Mouse (Mus musculus): ENCODE measurements around the gene Rnf4. TPM values are rescaled to one million over a fixed set of nuclear protein-coding genes. Genes with fewer than 3 reads are reported as not detected.

The Rnf4 gene
- polyA plus RNA-seq, 1 experiment from 2014 or later = 213 TPM

- Histone ChIP-seq H3K4me2 (replicated peaks; ENCODE audit: low read depth, low read length) (no peak overlapping the region), H3K4me3 (ENCODE audit: low read length) (no peak overlapping the region), H3K27ac (ENCODE audit: low read depth, low read length) (no peak overlapping the region), H3K36me3 (ENCODE audit: control insufficient read depth, insufficient read depth, low read length) (no peaks in the 10 kb centered on the region), H3K27me3 (ENCODE audit: control insufficient read depth, insufficient read depth, low read length) (no peaks in the 10 kb centered on the region), H3K9ac (ENCODE audit: low read depth, low read length) (no peak overlapping the region), H3K9me3 (ENCODE audit: control insufficient read depth, low read length) (no peaks in the 10 kb centered on the region), H3K4me1 (ENCODE audit: control insufficient read depth, insufficient read depth, low read length) (no peaks in the 10 kb centered on the region)
- ATAC-seq (ENCODE audit: low FRiP score, low TSS enrichment) = no peak
- 94% methylated on average over 2 of the region's 2 CpGs for WGBS
Observed at GRCm38 (mm10) chr5:34295141-34295540, 40.9 kb upstream of the Rnf4 start.

GRCm38 (mm10) chr5:34298061-34298460, 38.0 kb upstream of the Rnf4 start:
- Histone ChIP-seq H3K4me2 (replicated peaks; ENCODE audit: low read depth, low read length) (no peak overlapping the region), H3K4me1 (ENCODE audit: control insufficient read depth, insufficient read depth, low read length) (no peaks in the 10 kb centered on the region), H3K36me3 (ENCODE audit: control insufficient read depth, insufficient read depth, low read length) (no peaks in the 10 kb centered on the region), H3K9me3 (ENCODE audit: control insufficient read depth, low read length) (no peaks in the 10 kb centered on the region), H3K27me3 (ENCODE audit: control insufficient read depth, insufficient read depth, low read length) (no peaks in the 10 kb centered on the region), H3K9ac (ENCODE audit: low read depth, low read length) (no peak overlapping the region), H3K4me3 (ENCODE audit: low read length) (no peak overlapping the region), H3K27ac (ENCODE audit: low read depth, low read length) (no peak overlapping the region)
- WGBS = 57% methylated on average over 4 of the region's 4 CpGs
- no peak for ATAC-seq (ENCODE audit: low FRiP score, low TSS enrichment)

- H3K4me1 ChIP-seq (ENCODE audit: control insufficient read depth, insufficient read depth, low read length) = no peaks in the 10 kb centered on the region
- no peaks in the 10 kb centered on the region for H3K9me3 ChIP-seq (ENCODE audit: control insufficient read depth, low read length)
- 80% methylated on average over 10 of the region's 10 CpGs for WGBS
- no peak overlapping the region for H3K4me3 ChIP-seq (ENCODE audit: low read length)
- H3K4me2 ChIP-seq (replicated peaks; ENCODE audit: low read depth, low read length) = no peak overlapping the region
- no peak overlapping the region for H3K27ac ChIP-seq (ENCODE audit: low read depth, low read length)
- ATAC-seq (ENCODE audit: low FRiP score, low TSS enrichment) = no peak
- H3K36me3 ChIP-seq (ENCODE audit: control insufficient read depth, insufficient read depth, low read length) = no peaks in the 10 kb centered on the region
- no peak overlapping the region for H3K9ac ChIP-seq (ENCODE audit: low read depth, low read length)
- H3K27me3 ChIP-seq (ENCODE audit: control insufficient read depth, insufficient read depth, low read length) = no peaks in the 10 kb centered on the region
Observed at GRCm38 (mm10) chr5:34298937-34299535, 37.1 kb upstream of the Rnf4 start.

GRCm38 (mm10) chr5:34302377-34302776, 33.7 kb upstream of the Rnf4 start:
- WGBS = 81% methylated on average over 7 of the region's 7 CpGs
- Histone ChIP-seq H3K4me1 (ENCODE audit: control insufficient read depth, insufficient read depth, low read length) (no peaks in the 10 kb centered on the region), H3K27ac (ENCODE audit: low read depth, low read length) (no peak overlapping the region), H3K9me3 (ENCODE audit: control insufficient read depth, low read length) (no peaks in the 10 kb centered on the region), H3K4me3 (ENCODE audit: low read length) (no peak overlapping the region), H3K27me3 (ENCODE audit: control insufficient read depth, insufficient read depth, low read length) (no peaks in the 10 kb centered on the region), H3K4me2 (replicated peaks; ENCODE audit: low read depth, low read length) (no peak overlapping the region), H3K36me3 (ENCODE audit: control insufficient read depth, insufficient read depth, low read length) (no peaks in the 10 kb centered on the region), H3K9ac (ENCODE audit: low read depth, low read length) (no peak overlapping the region)
- no peak for ATAC-seq (ENCODE audit: low FRiP score, low TSS enrichment)

GRCm38 (mm10) chr5:34309016-34309415, 27.1 kb upstream of the Rnf4 start:
- H3K4me2 ChIP-seq (replicated peaks; ENCODE audit: low read depth, low read length) = no peak overlapping the region
- no peaks in the 10 kb centered on the region for H3K9me3 ChIP-seq (ENCODE audit: control insufficient read depth, low read length)
- no peaks in the 10 kb centered on the region for H3K27me3 ChIP-seq (ENCODE audit: control insufficient read depth, insufficient read depth, low read length)
- no peak overlapping the region for H3K9ac ChIP-seq (ENCODE audit: low read depth, low read length)
- H3K4me1 ChIP-seq (ENCODE audit: control insufficient read depth, insufficient read depth, low read length) = no peaks in the 10 kb centered on the region
- ATAC-seq (ENCODE audit: low FRiP score, low TSS enrichment) = no peak
- no peak overlapping the region for H3K27ac ChIP-seq (ENCODE audit: low read depth, low read length)
- 69% methylated on average over 3 of the region's 3 CpGs for WGBS
- no peak overlapping the region for H3K4me3 ChIP-seq (ENCODE audit: low read length)
- no peaks in the 10 kb centered on the region for H3K36me3 ChIP-seq (ENCODE audit: control insufficient read depth, insufficient read depth, low read length)

GRCm38 (mm10) chr5:34319491-34320034, 16.5 kb upstream of the Rnf4 start:
- 51% methylated on average over 2 of the region's 2 CpGs for WGBS
- no peaks in the 10 kb centered on the region for H3K27me3 ChIP-seq (ENCODE audit: control insufficient read depth, insufficient read depth, low read length)
- no peak overlapping the region for H3K9ac ChIP-seq (ENCODE audit: low read depth, low read length)
- ATAC-seq (ENCODE audit: low FRiP score, low TSS enrichment) = no peak
- no peak overlapping the region for H3K4me3 ChIP-seq (ENCODE audit: low read length)
- no peaks in the 10 kb centered on the region for H3K4me1 ChIP-seq (ENCODE audit: control insufficient read depth, insufficient read depth, low read length)
- no peaks in the 10 kb centered on the region for H3K36me3 ChIP-seq (ENCODE audit: control insufficient read depth, insufficient read depth, low read length)
- H3K4me2 ChIP-seq (replicated peaks; ENCODE audit: low read depth, low read length) = no peak overlapping the region
- no peaks in the 10 kb centered on the region for H3K9me3 ChIP-seq (ENCODE audit: control insufficient read depth, low read length)
- no peak overlapping the region for H3K27ac ChIP-seq (ENCODE audit: low read depth, low read length)

- Histone ChIP-seq H3K27me3 (ENCODE audit: control insufficient read depth, insufficient read depth, low read length) (no peaks in the 10 kb centered on the region), H3K9me3 (ENCODE audit: control insufficient read depth, low read length) (no peaks in the 10 kb centered on the region), H3K9ac (ENCODE audit: low read depth, low read length) (no peak overlapping the region), H3K36me3 (ENCODE audit: control insufficient read depth, insufficient read depth, low read length) (no peaks in the 10 kb centered on the region), H3K4me3 (ENCODE audit: low read length) (no peak overlapping the region), H3K27ac (ENCODE audit: low read depth, low read length) (no peak overlapping the region), H3K4me1 (ENCODE audit: control insufficient read depth, insufficient read depth, low read length) (no peaks in the 10 kb centered on the region), H3K4me2 (replicated peaks; ENCODE audit: low read depth, low read length) (no peak overlapping the region)
- WGBS = 84% methylated on average over 4 of the region's 4 CpGs
- ATAC-seq (ENCODE audit: low FRiP score, low TSS enrichment) = no peak
Observed at GRCm38 (mm10) chr5:34321236-34321635, 14.9 kb upstream of the Rnf4 start.

GRCm38 (mm10) chr5:34325286-34325685, 10.8 kb upstream of the Rnf4 start:
- Histone ChIP-seq H3K27me3 (ENCODE audit: control insufficient read depth, insufficient read depth, low read length) (peaks cover 5% of the 10 kb centered on the region; the same call in 1 of the 2 replicates), H3K36me3 (ENCODE audit: control insufficient read depth, insufficient read depth, low read length) (no peaks in the 10 kb centered on the region), H3K9ac (ENCODE audit: low read depth, low read length) (no peak overlapping the region), H3K27ac (ENCODE audit: low read depth, low read length) (no peak overlapping the region), H3K9me3 (ENCODE audit: control insufficient read depth, low read length) (no peaks in the 10 kb centered on the region), H3K4me3 (ENCODE audit: low read length) (no peak overlapping the region), H3K4me1 (ENCODE audit: control insufficient read depth, insufficient read depth, low read length) (0 out of 2 replicates have a peak, but pooled peaks cover 4% of the 10 kb centered on the region), H3K4me2 (replicated peaks; ENCODE audit: low read depth, low read length) (no peak overlapping the region)
- no peak for ATAC-seq (ENCODE audit: low FRiP score, low TSS enrichment)

GRCm38 (mm10) chr5:34326249-34326691, 9.8 kb upstream of the Rnf4 start:
- Histone ChIP-seq H3K27me3 (ENCODE audit: control insufficient read depth, insufficient read depth, low read length) (peaks cover 5% of the 10 kb centered on the region; the same call in 1 of the 2 replicates), H3K36me3 (ENCODE audit: control insufficient read depth, insufficient read depth, low read length) (no peaks in the 10 kb centered on the region), H3K9ac (ENCODE audit: low read depth, low read length) (peak overlapping the region; percentile 58; the same call in 1 of the 2 replicates), H3K4me3 (ENCODE audit: low read length) (no peak overlapping the region), H3K4me2 (replicated peaks; ENCODE audit: low read depth, low read length) (no peak overlapping the region; the same call in 1 of the 2 replicates), H3K27ac (ENCODE audit: low read depth, low read length) (no peak overlapping the region), H3K9me3 (ENCODE audit: control insufficient read depth, low read length) (no peaks in the 10 kb centered on the region), H3K4me1 (ENCODE audit: control insufficient read depth, insufficient read depth, low read length) (0 out of 2 replicates have a peak, but pooled peaks cover 4% of the 10 kb centered on the region)
- ATAC-seq (ENCODE audit: low FRiP score, low TSS enrichment) = 0 out of 2 replicates have a peak, but pooled peaks have one; percentile 13
- WGBS = 47% methylated on average over 4 of the region's 4 CpGs

Measured in kidney, embryonic 14.5 days (tissue).